Comparison of ENCODE assay signal across 26 mouse cellular contexts in the genomic region with DNA sequence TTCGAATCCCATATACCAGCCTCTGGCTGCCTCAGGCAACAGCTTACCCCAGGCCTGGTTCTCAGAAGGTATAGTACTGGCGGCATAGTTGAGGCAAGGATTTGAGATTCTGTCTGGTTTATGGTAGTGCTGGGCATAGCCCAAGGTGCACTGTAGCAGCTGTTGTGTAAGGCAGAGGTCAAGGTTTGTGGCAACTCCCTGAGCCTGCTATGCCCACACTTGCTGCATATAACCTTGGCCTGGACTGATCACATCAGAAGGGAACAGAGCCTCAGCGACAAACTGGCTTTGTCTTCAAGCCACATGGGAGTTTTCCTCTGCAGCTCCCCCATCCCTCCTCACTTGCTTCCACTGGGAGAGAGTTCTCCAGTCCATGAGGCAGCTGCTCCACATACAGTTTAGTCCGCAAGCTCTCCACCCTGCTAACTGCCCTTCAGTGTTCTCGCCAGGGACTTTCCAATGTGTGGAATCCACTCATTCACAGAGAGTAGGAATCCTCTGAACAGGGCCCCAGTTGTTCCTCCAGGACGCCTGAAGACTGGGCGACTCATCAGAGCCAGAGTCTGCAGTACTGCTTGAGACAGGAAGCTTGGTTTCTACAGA. TPM values are rescaled to one million over a fixed set of nuclear protein-coding genes. Genes with fewer than 3 reads are reported as not detected.
DNase-seq lines count a peak whose midpoint lies in the region; ATAC-seq and TF ChIP-seq lines count a peak whose summit lies in the region.
"Had no signal": no experiment of that assay in that cellular context is flagged by ENCODE, and none has a peak within 500 bp of the region (broad histone marks: within the 10 kb centered on the region; RNA-seq: fewer than 3 reads in every experiment).

No protein-coding gene starts in this region.

- TF ChIP-seq CTCF in gastrocnemius, adult 2 months (IDR thresholded peaks at IDR 0.05), result no peak
- no peak for TF ChIP-seq CTCF in stomach, postnatal 0 days (IDR thresholded peaks at IDR 0.05; ENCODE audit: low read depth)
- TF ChIP-seq CTCF in cerebellum, adult 2 months (IDR thresholded peaks at IDR 0.05; ENCODE audit: borderline replicate concordance, insufficient read depth, low read depth, low read length), result no peak

- peaks cover 4% of the 10 kb centered on the region for H3K9me3 ChIP-seq in kidney, embryonic 16.5 days (ENCODE audit: low read length)
- no peaks in the 10 kb centered on the region for H3K9me3 ChIP-seq in stomach, postnatal 0 days (ENCODE audit: control insufficient read depth, low read length)
- H3K9me3 ChIP-seq: hindbrain, embryonic 12.5 days; midbrain, embryonic 13.5 days; neural tube, embryonic 12.5 days; stomach, embryonic 15.5 days had no signal

- no peaks in the 10 kb centered on the region for H3K27me3 ChIP-seq in kidney, embryonic 16.5 days (ENCODE audit: insufficient read depth, low read length)
- no peaks in the 10 kb centered on the region for H3K27me3 ChIP-seq in stomach, postnatal 0 days (ENCODE audit: control insufficient read depth, insufficient read depth, low read length)
- no peaks in the 10 kb centered on the region for H3K27me3 ChIP-seq in cerebellum, adult 2 months (ENCODE audit: control insufficient read depth, insufficient read depth, low read length)
- H3K27me3 ChIP-seq: heart, embryonic 13.5 days; hindbrain, embryonic 12.5 days; midbrain, embryonic 13.5 days; neural tube, embryonic 12.5 days; stomach, embryonic 15.5 days had no signal

- H3K4me3 ChIP-seq in gastrocnemius, adult 2 months, result no peak overlapping the region
- H3K4me3 ChIP-seq in kidney, embryonic 16.5 days (ENCODE audit: low read length), result no peak overlapping the region
- no peak overlapping the region for H3K4me3 ChIP-seq in stomach, postnatal 0 days (ENCODE audit: low read depth, low read length)
- H3K4me3 ChIP-seq in cerebellum, adult 2 months (replicated peaks; ENCODE audit: insufficient read depth, low read depth, low read length), result no peak overlapping the region
- H3K4me3 ChIP-seq: heart, embryonic 13.5 days; hindbrain, embryonic 12.5 days; layer of hippocampus, adult 2 months; megakaryocyte, embryonic 14.5 days; midbrain, embryonic 13.5 days; neural tube, embryonic 12.5 days; stomach, embryonic 15.5 days had no signal

- intact Hi-C loops in gastrocnemius, adult 2 months (cut with DNase I), result no loop called here

- no peak overlapping the region for H3K4me2 ChIP-seq in kidney, embryonic 16.5 days (replicated peaks; ENCODE audit: low read depth, low read length)
- no peak overlapping the region for H3K4me2 ChIP-seq in stomach, postnatal 0 days (replicated peaks; ENCODE audit: low read depth)
- H3K4me2 ChIP-seq: heart, embryonic 13.5 days; hindbrain, embryonic 12.5 days; liver, embryonic 11.5 days; midbrain, embryonic 13.5 days; neural tube, embryonic 12.5 days; stomach, embryonic 15.5 days had no signal

- TF ChIP-seq EP300 in stomach, postnatal 0 days (optimal IDR thresholded peaks at IDR 0.05), result no peak

- H3K36me3 ChIP-seq in kidney, embryonic 16.5 days (ENCODE audit: insufficient read depth, low read length), result no peaks in the 10 kb centered on the region
- H3K36me3 ChIP-seq in stomach, postnatal 0 days (ENCODE audit: control insufficient read depth, insufficient read depth, low read length), result no peaks in the 10 kb centered on the region
- H3K36me3 ChIP-seq: heart, embryonic 13.5 days; hindbrain, embryonic 12.5 days; midbrain, embryonic 13.5 days; neural tube, embryonic 12.5 days; stomach, embryonic 15.5 days had no signal

- no peak for DNase-seq in gastrocnemius, adult 2 months
- DNase-seq in gastrocnemius, adult 8-10 months (ENCODE audit: low spot score in 2 of 2), result no peak
- no peak for DNase-seq in kidney, adult 18-20 months
- DNase-seq in 3T3-L1 (ENCODE audit: low read depth, low spot score) (peak; percentile 99), adipocyte (ENCODE audit: low spot score) (peak; percentile 69)
- DNase-seq in stomach, postnatal 0 days (ENCODE audit: low spot score), result no peak
- no peak for DNase-seq in cerebellum, adult 2 months
- DNase-seq: cerebellum, adult 18-20 months; cerebellum, postnatal 25 days; gastrocnemius, postnatal 14 days; heart, adult 18-20 months; heart, postnatal 14 days; lung, adult 18-20 months; right cerebral cortex, postnatal 14 days had no signal

- peak overlapping the region; percentile 40; the same call in 1 of the 2 replicates for H3K27ac ChIP-seq in gastrocnemius, adult 2 months
- peak overlapping the region; percentile 37; the same call in 1 of the 2 replicates for H3K27ac ChIP-seq in kidney, embryonic 16.5 days (ENCODE audit: low read length)
- H3K27ac ChIP-seq in stomach, postnatal 0 days (replicated peaks), result no peak overlapping the region
- H3K27ac ChIP-seq in cerebellum, adult 2 months (ENCODE audit: insufficient read depth, low read length), result no peak overlapping the region
- H3K27ac ChIP-seq: heart, embryonic 13.5 days; hindbrain, embryonic 12.5 days; layer of hippocampus, adult 2 months; midbrain, embryonic 13.5 days; neural tube, embryonic 12.5 days; stomach, embryonic 15.5 days had no signal

- H3K9ac ChIP-seq in kidney, embryonic 16.5 days (replicated peaks; ENCODE audit: low read length), result no peak overlapping the region
- H3K9ac ChIP-seq in stomach, postnatal 0 days (ENCODE audit: low read length), result no peak overlapping the region
- H3K9ac ChIP-seq: heart, embryonic 13.5 days; hindbrain, embryonic 12.5 days; midbrain, embryonic 13.5 days; neural tube, embryonic 12.5 days; stomach, embryonic 15.5 days had no signal

- H3K4me1 ChIP-seq in kidney, embryonic 16.5 days (ENCODE audit: insufficient read depth, low read length), result peaks cover 15% of the 10 kb centered on the region; the same call in 1 of the 2 replicates
- H3K4me1 ChIP-seq in stomach, postnatal 0 days (replicated peaks; ENCODE audit: control insufficient read depth, insufficient read depth), result 0 out of 2 replicates have a peak, but pooled peaks cover 3% of the 10 kb centered on the region
- H3K4me1 ChIP-seq in cerebellum, adult 2 months (ENCODE audit: control insufficient read depth, insufficient read depth, low read length), result no peaks in the 10 kb centered on the region; the same call in 1 of the 2 replicates
- H3K4me1 ChIP-seq: hindbrain, embryonic 12.5 days; midbrain, embryonic 13.5 days; neural tube, embryonic 12.5 days had no signal

- no peak for TF ChIP-seq POLR2A in cerebellum, adult 2 months (IDR thresholded peaks at IDR 0.05; ENCODE audit: borderline replicate concordance, insufficient read depth, low read length)

- 89% methylated on average over 7 of the region's 7 CpGs for WGBS in kidney, embryonic 16.5 days
- WGBS in stomach, postnatal 0 days, result 83% methylated on average over 7 of the region's 7 CpGs
- WGBS in cerebellum, adult 2 months, result 86% methylated on average over 7 of the region's 7 CpGs

- no peak for ATAC-seq in kidney, embryonic 16.5 days (ENCODE audit: low FRiP score, low TSS enrichment)
- ATAC-seq in stomach, postnatal 0 days (ENCODE audit: low FRiP score, low TSS enrichment), result no peak
- ATAC-seq: forebrain, embryonic 14.5 days; midbrain, embryonic 13.5 days had no signal

RNA-seq across cellular contexts. Expression of gene Il34, which starts 11.3 kb away (rescaled TPM):
- 1 to 10 TPM; 5.2 TPM for total RNA-seq in gastrocnemius, adult 2 months (2021)
- 1 to 10 TPM; 1.6 to 5.5 (median 4.3) TPM for total RNA-seq in gastrocnemius, adult 8-10 months (2022)
- 3.0 and 3.2 TPM in 2 replicates for polyA plus RNA-seq in kidney, embryonic 16.5 days (2015; fragmentation: Nextera tagmentation; extraction: Ambion mirVana)
- 5.0 and 6.4 TPM in 2 replicates for polyA plus RNA-seq in stomach, postnatal 0 days (2015; fragmentation: Nextera tagmentation; extraction: Ambion mirVana)
- 15.8 and 21.1 TPM in 2 replicates for polyA plus RNA-seq in cerebellum, adult 2 months (2012; rRNA removed)
- total RNA-seq: monocyte, adult 5-6 weeks had no signal
- polyA plus RNA-seq: limb, embryonic 11.5 days had no signal

RNA-seq across cellular contexts. Expression of gene Cog4, which starts 51.9 kb away (rescaled TPM):
- total RNA-seq in gastrocnemius, adult 2 months (2021), result 10 to 100 TPM; 60.3 to 64.2 TPM
- 10 to 100 TPM; 61.0 to 68.2 (median 64.3) TPM for total RNA-seq in gastrocnemius, adult 8-10 months (2022)
- polyA plus RNA-seq in kidney, embryonic 16.5 days (2015; fragmentation: Nextera tagmentation; extraction: Ambion mirVana), result 86.9 and 88.5 TPM in 2 replicates
- polyA plus RNA-seq in stomach, postnatal 0 days (2015; fragmentation: Nextera tagmentation; extraction: Ambion mirVana), result 34.1 and 34.9 TPM in 2 replicates
- 56.5 and 60.2 TPM in 2 replicates for polyA plus RNA-seq in cerebellum, adult 2 months (2012; rRNA removed)

RNA-seq across cellular contexts. Expression of gene Sf3b3, which starts 52.1 kb away (rescaled TPM):
- 10 to 100 TPM; 16.9 to 19.7 TPM for total RNA-seq in gastrocnemius, adult 2 months (2021)
- 10 to 100 TPM; 14.1 to 19.3 (median 14.3) TPM for total RNA-seq in gastrocnemius, adult 8-10 months (2022)
- 175 and 182 TPM in 2 replicates for polyA plus RNA-seq in kidney, embryonic 16.5 days (2015; fragmentation: Nextera tagmentation; extraction: Ambion mirVana)
- 38.6 and 39.0 TPM in 2 replicates for polyA plus RNA-seq in stomach, postnatal 0 days (2015; fragmentation: Nextera tagmentation; extraction: Ambion mirVana)
- 44.5 and 49.9 TPM in 2 replicates for polyA plus RNA-seq in cerebellum, adult 2 months (2012; rRNA removed)

Comparison
In these comparisons a context has a peak if more than half of its experiments do, and no peak if none do; other contexts are left out.
1. DNase-seq: peak in 3T3-L1 (single experiment) and adipocyte (single experiment); none in gastrocnemius, adult 2 months (single experiment), gastrocnemius, adult 8-10 months (0 of 2), kidney, adult 18-20 months (single experiment), stomach, postnatal 0 days (single experiment) and cerebellum, adult 2 months (0 of 2).
2. H3K27ac ChIP-seq: peak in gastrocnemius, adult 2 months (single experiment) and kidney, embryonic 16.5 days (single experiment); none in stomach, postnatal 0 days (single experiment) and cerebellum, adult 2 months (single experiment).